Mouse (Mus musculus) MEL (cell line): ENCODE measurements around the gene Maml2. TPM values are rescaled to one million over a fixed set of nuclear protein-coding genes. Genes with fewer than 3 reads are reported as not detected.
"Not testable (repeated sequence)": the region's sequence is repeated elsewhere in the genome, so short reads cannot be mapped to it uniquely, and the experiment has no call there.

Experiments used
- DNase-seq: peaks from one replicate; pipeline ENCODE4 v3.0.0; 2011; ENCODE audit warnings: low read depth, low spot score
- H3K27ac ChIP-seq: 2 replicates; pipeline ENCODE4 v1.5.1; 2012; ENCODE audit warnings: low read depth, mild to moderate bottlenecking, control low read depth, low read length, moderate library complexity; ENCODE audit not compliant: control insufficient read depth
- H3K27me3 ChIP-seq, 2 experiments: fragments of 150-350 bp in 1 of 2; sonication (generic) in 1 of 2; 2 replicates each; pipeline ENCODE4 v1.6.1; 2012; ENCODE audit warnings: low read length in 2 of 2, mild to moderate bottlenecking in 2 of 2, improper control_type of control experiment in 1 of 2, moderate library complexity in 1 of 2; ENCODE audit not compliant: insufficient read depth in 2 of 2, control insufficient read depth in 1 of 2
- H3K36me3 ChIP-seq, 2 experiments: 2 replicates each; pipeline ENCODE4 v1.6.1; 2012 to 2014; ENCODE audit warnings: low read length in 2 of 2, improper control_type of control experiment in 1 of 2, inconsistent platforms in 1 of 2, mild to moderate bottlenecking in 1 of 2; ENCODE audit not compliant: insufficient read depth in 2 of 2, control insufficient read depth in 1 of 2
- H3K4me1 ChIP-seq, 2 experiments: fragments of 150-350 bp in 1 of 2; sonication (generic) in 1 of 2; 2 replicates each; pipeline ENCODE4 v1.6.1; 2012; ENCODE audit warnings: low read length in 2 of 2, improper control_type of control experiment in 1 of 2, mild to moderate bottlenecking in 1 of 2; ENCODE audit not compliant: insufficient read depth in 2 of 2, control insufficient read depth in 1 of 2
- H3K4me3 ChIP-seq, 2 experiments: fragments of 150-350 bp in 1 of 2; sonication (generic) in 1 of 2; 2 replicates each; pipeline ENCODE4 v1.5.1; 2012; ENCODE audit warnings: low read depth in 2 of 2, low read length in 2 of 2, mild to moderate bottlenecking in 2 of 2, moderate library complexity in 2 of 2, control low read depth in 1 of 2, improper control_type of control experiment in 1 of 2; ENCODE audit not compliant: control insufficient read depth in 1 of 2, insufficient read depth in 1 of 2
- H3K79me2 ChIP-seq: 2 replicates; pipeline ENCODE4 v1.6.1; 2012; ENCODE audit warnings: mild to moderate bottlenecking, low read length, moderate library complexity; ENCODE audit not compliant: control insufficient read depth, poor library complexity, insufficient read depth
- H3K9ac ChIP-seq: 2 replicates; pipeline ENCODE4 v1.6.1; 2012; ENCODE audit warnings: low read depth, mild to moderate bottlenecking, control low read depth, low read length, moderate library complexity; ENCODE audit not compliant: control insufficient read depth, poor library complexity, severe bottlenecking
- H3K9me3 ChIP-seq: fragments of 150-350 bp; sonication (generic); replicated peaks from 2 replicates; pipeline ENCODE4 v1.6.1; 2012; ENCODE audit warnings: mild to moderate bottlenecking, low read length, improper control_type of control experiment, moderate library complexity; ENCODE audit not compliant: insufficient read depth
- ELF1 ChIP-seq: IDR thresholded peaks from 2 replicates; pipeline ENCODE4 v1.6.1; 2014; ENCODE audit warnings: low read depth, mild to moderate bottlenecking, inconsistent platforms, low read length, improper control_type of control experiment, moderate library complexity
- GATA1 ChIP-seq: IDR thresholded peaks from 2 replicates; pipeline ENCODE4 v1.6.1; 2011; ENCODE audit warnings: low read depth, low read length, improper control_type of control experiment
- HCFC1 ChIP-seq: IDR thresholded peaks from 2 replicates; pipeline ENCODE4 v1.6.1; 2012; ENCODE audit warnings: low read depth, mild to moderate bottlenecking, inconsistent platforms, low read length, improper control_type of control experiment, moderate library complexity
- JUND ChIP-seq: IDR thresholded peaks from 2 replicates; pipeline ENCODE4 v1.6.1; 2011; ENCODE audit warnings: low read depth, mild to moderate bottlenecking, improper control_type of control experiment, low read length
- MAX ChIP-seq: IDR thresholded peaks from 2 replicates; pipeline ENCODE4 v1.6.1; 2011; ENCODE audit warnings: low read length, improper control_type of control experiment
- MAZ ChIP-seq: IDR thresholded peaks from 2 replicates; pipeline ENCODE4 v1.6.1; 2012; ENCODE audit warnings: low read depth, mild to moderate bottlenecking, inconsistent platforms, low read length, improper control_type of control experiment
- MXI1 ChIP-seq: IDR thresholded peaks from 2 replicates; pipeline ENCODE4 v1.6.1; 2011; ENCODE audit warnings: mild to moderate bottlenecking, low read depth, low read length, improper control_type of control experiment
- MYB ChIP-seq: IDR thresholded peaks from 2 replicates; pipeline ENCODE4 v1.6.1; 2011; ENCODE audit warnings: mild to moderate bottlenecking, low read depth, low read length, improper control_type of control experiment
- MYC ChIP-seq: IDR thresholded peaks from 2 replicates; pipeline ENCODE4 v1.6.1; 2011; ENCODE audit warnings: low read depth, mild to moderate bottlenecking, low read length, improper control_type of control experiment, moderate library complexity
- NRF1 ChIP-seq: IDR thresholded peaks from 2 replicates; pipeline ENCODE4 v1.6.1; 2014; ENCODE audit warnings: low read depth, mild to moderate bottlenecking, inconsistent platforms, low read length, improper control_type of control experiment, moderate library complexity; ENCODE audit not compliant: poor library complexity, insufficient read depth, severe bottlenecking
- POLR2A ChIP-seq, 2 experiments: IDR thresholded peaks; 2 replicates each; pipeline ENCODE4 v1.6.1; 2011 to 2012; ENCODE audit warnings: low read length in 2 of 2, mild to moderate bottlenecking in 2 of 2, control low read depth in 1 of 2, improper control_type of control experiment in 1 of 2, low read depth in 1 of 2, moderate library complexity in 1 of 2; ENCODE audit not compliant: control insufficient read depth in 1 of 2, insufficient read depth in 1 of 2, poor library complexity in 1 of 2
- RAD21 ChIP-seq: IDR thresholded peaks from 2 replicates; pipeline ENCODE4 v1.6.1; 2011; ENCODE audit warnings: mild to moderate bottlenecking, low read depth, low read length, improper control_type of control experiment
- SIN3A ChIP-seq: IDR thresholded peaks from 2 replicates; pipeline ENCODE4 v1.6.1; 2012; ENCODE audit warnings: low read length, improper control_type of control experiment, inconsistent platforms
- TAL1 ChIP-seq: IDR thresholded peaks from 2 replicates; pipeline ENCODE4 v1.6.1; 2012; ENCODE audit warnings: mild to moderate bottlenecking, inconsistent platforms, low read length, moderate library complexity, mixed read lengths
- USF2 ChIP-seq, 2 experiments: IDR thresholded peaks; 2 replicates each; pipeline ENCODE4 v1.6.1; 2011 to 2012; ENCODE audit warnings: improper control_type of control experiment in 2 of 2, low read length in 2 of 2, borderline replicate concordance in 1 of 2, inconsistent platforms in 1 of 2, low read depth in 1 of 2, mild to moderate bottlenecking in 1 of 2; ENCODE audit not compliant: insufficient read depth in 1 of 2
- ZC3H11A ChIP-seq: IDR thresholded peaks from 2 replicates; pipeline ENCODE4 v1.6.1; 2012; ENCODE audit warnings: low read depth, mild to moderate bottlenecking, inconsistent platforms, low read length, improper control_type of control experiment
- ZMIZ1 ChIP-seq: IDR thresholded peaks from 2 replicates; pipeline ENCODE4 v1.6.1; 2012; ENCODE audit warnings: low read depth, mild to moderate bottlenecking, inconsistent platforms, low read length, improper control_type of control experiment, moderate library complexity
- polyA plus RNA-seq, 2 experiments: library from polyadenylated mRNA; stranded (reverse) in 1 of 2; unstranded in 1 of 2; fragments of >175 nt in 1 of 2; fragments of >200 nt in 1 of 2; gene quantifications; 2 replicates each; pipeline versions ENCODE4 v1.2.1 to v1.2.4; 2012; ENCODE audit warnings: low replicate concordance in 2 of 2, low read depth in 1 of 2; ENCODE audit not compliant: insufficient read length in 2 of 2, insufficient read depth in 1 of 2, missing spikeins in 1 of 2
- total RNA-seq: library from RNA; depleted of rRNA; stranded (reverse); fragments of 300-350 nt; gene quantifications from 2 replicates; pipeline ENCODE4 v1.2.3, GENCODE M21; 2012

The Maml2 gene
- total and polyA plus RNA-seq, 3 experiments: 0.08 to 0.47 TPM; not detected in 1

DNA sequence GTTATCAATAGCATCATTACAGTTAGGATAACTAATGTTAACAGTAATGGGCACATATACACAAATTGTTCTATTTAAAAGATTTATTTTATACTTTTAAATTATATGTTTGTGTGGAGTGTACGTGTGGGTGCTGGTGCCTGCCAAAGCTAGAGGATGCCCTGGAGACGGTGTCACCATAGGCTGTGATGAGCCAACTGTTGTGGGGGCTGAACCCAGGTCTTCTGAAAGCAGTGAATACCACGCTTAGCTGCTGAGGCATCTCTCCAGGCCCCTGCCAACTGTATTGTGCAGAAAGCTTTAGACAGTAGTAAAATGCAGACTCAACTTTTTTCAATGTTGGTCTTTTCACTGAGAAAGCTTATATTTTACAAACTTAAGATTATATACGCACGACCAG, 411.7 kb downstream of the Maml2 start:
- H3K9me3 ChIP-seq: no peaks in the 10 kb centered on the region
- peaks cover 7 to 15% of the 10 kb centered on the region in 2 experiments for H3K27me3 ChIP-seq
- H3K36me3 ChIP-seq: no peaks in the 10 kb centered on the region
- no peak overlapping the region for H3K27ac ChIP-seq
- no peak for DNase-seq
- no peak overlapping the region for H3K4me3 ChIP-seq
- H3K4me1 ChIP-seq: peaks cover 0 to 7% of the 10 kb centered on the region in 2 experiments; a peak in 1 of 4 replicates
- no peak overlapping the region for H3K9ac ChIP-seq
- TF ChIP-seq ELF1 (no peak), RAD21 (no peak), GATA1 (no peak), ZMIZ1 (no peak), SIN3A (no peak), MAX (no peak), USF2 (IDR thresholded peaks at IDR 0.05; ENCODE audit: borderline replicate concordance in 1 of 2, insufficient read depth in 1 of 2, low read depth in 1 of 2, low read length in 2 of 2) (no peak), JUND (no peak), MYC (no peak), MYB (no peak), ZC3H11A (no peak), MAZ (no peak), POLR2A (IDR thresholded peaks at IDR 0.05; ENCODE audit: control insufficient read depth in 1 of 2, insufficient read depth in 1 of 2, low read depth in 1 of 2, low read length in 2 of 2, poor library complexity in 1 of 2) (no peak), HCFC1 (no peak), NRF1 (no peak), TAL1 (no peak), MXI1 (no peak)
- no peaks in the 10 kb centered on the region for H3K79me2 ChIP-seq

- not testable (repeated sequence) for H3K36me3 ChIP-seq, H3K27ac ChIP-seq, H3K9me3 ChIP-seq, H3K79me2 ChIP-seq, H3K4me1 ChIP-seq, H3K4me3 ChIP-seq, H3K9ac ChIP-seq, DNase-seq
- H3K27me3 ChIP-seq: peaks cover 9 to 20% of the 10 kb centered on the region in 2 experiments
These were observed 418.1 kb downstream of the Maml2 start for GRCm38 (mm10) chr9:13715891-13716290.
